Mouse (Mus musculus): ENCODE results near the gene Limch1. TPM values are rescaled to one million over a fixed set of nuclear protein-coding genes. Genes with fewer than 3 reads are reported as not detected.
A peak's percentile ranks its signal among the peaks of the same experiment; 100 is the strongest.

Limch1 gene
- total and polyA plus RNA-seq, 2 experiments from 2014 or later = 62.8 to 133 TPM

GRCm38 (mm10) chr5:66782851-66783250 lies 37.2 kb downstream of the Limch1 start:
- Histone ChIP-seq H3K27me3 (ENCODE audit: insufficient read depth, low read length) (no peaks in the 10 kb centered on the region), H3K4me3 (ENCODE audit: low read depth, low read length) (no peak overlapping the region), H3K4me2 (ENCODE audit: low read depth) (no peak overlapping the region), H3K4me1 (ENCODE audit: insufficient read depth) (no peaks in the 10 kb centered on the region), H3K9ac (no peak overlapping the region), H3K36me3 (ENCODE audit: insufficient read depth) (no peaks in the 10 kb centered on the region), H3K9me3 (ENCODE audit: low read length) (no peaks in the 10 kb centered on the region), H3K27ac (ENCODE audit: low read depth, low read length) (no peak overlapping the region)
- no peak for ATAC-seq
- WGBS = 97% methylated on average over 2 of the region's 2 CpGs
- TF ChIP-seq CTCF (IDR thresholded peaks at IDR 0.05; ENCODE audit: low read depth) = peak; percentile 28
- no peak for DNase-seq

GRCm38 (mm10) chr5:66784624-66785361 lies 39.2 kb downstream of the Limch1 start:
- H3K9ac ChIP-seq = no peak overlapping the region
- H3K4me2 ChIP-seq (ENCODE audit: low read depth) = no peak overlapping the region
- H3K27ac ChIP-seq (ENCODE audit: low read depth, low read length) = no peak overlapping the region
- no peak overlapping the region for H3K4me3 ChIP-seq (ENCODE audit: low read depth, low read length)
- H3K4me1 ChIP-seq (ENCODE audit: insufficient read depth) = no peaks in the 10 kb centered on the region
- TF ChIP-seq CTCF (IDR thresholded peaks at IDR 0.05; ENCODE audit: low read depth) = no peak
- DNase-seq (no peak), ATAC-seq (no peak)
- H3K27me3 ChIP-seq (ENCODE audit: insufficient read depth, low read length) = no peaks in the 10 kb centered on the region
- H3K9me3 ChIP-seq (ENCODE audit: low read length) = no peaks in the 10 kb centered on the region
- 76% methylated on average over 9 of the region's 9 CpGs for WGBS
- H3K36me3 ChIP-seq (ENCODE audit: insufficient read depth) = no peaks in the 10 kb centered on the region

GRCm38 (mm10) chr5:66785995-66786620 lies 40.5 kb downstream of the Limch1 start:
- 97% methylated on average over 1 of the region's 1 CpGs for WGBS
- no peak overlapping the region for H3K4me2 ChIP-seq (ENCODE audit: low read depth)
- no peaks in the 10 kb centered on the region for H3K4me1 ChIP-seq (ENCODE audit: insufficient read depth)
- ATAC-seq = no peak
- H3K4me3 ChIP-seq (ENCODE audit: low read depth, low read length) = no peak overlapping the region
- no peak overlapping the region for H3K9ac ChIP-seq
- H3K36me3 ChIP-seq (ENCODE audit: insufficient read depth) = no peaks in the 10 kb centered on the region
- no peak for TF ChIP-seq CTCF (IDR thresholded peaks at IDR 0.05; ENCODE audit: low read depth)
- H3K27ac ChIP-seq (ENCODE audit: low read depth, low read length) = no peak overlapping the region
- H3K9me3 ChIP-seq (ENCODE audit: low read length) = no peaks in the 10 kb centered on the region
- no peak for DNase-seq
- H3K27me3 ChIP-seq (ENCODE audit: insufficient read depth, low read length) = no peaks in the 10 kb centered on the region

- Histone ChIP-seq H3K9me3 (ENCODE audit: low read length) (no peaks in the 10 kb centered on the region), H3K4me1 (ENCODE audit: insufficient read depth) (no peaks in the 10 kb centered on the region), H3K4me3 (ENCODE audit: low read depth, low read length) (no peak overlapping the region), H3K36me3 (ENCODE audit: insufficient read depth) (no peaks in the 10 kb centered on the region), H3K27me3 (ENCODE audit: insufficient read depth, low read length) (no peaks in the 10 kb centered on the region), H3K9ac (no peak overlapping the region), H3K27ac (ENCODE audit: low read depth, low read length) (no peak overlapping the region), H3K4me2 (ENCODE audit: low read depth) (no peak overlapping the region)
- WGBS = 93% methylated on average over 8 of the region's 8 CpGs
- DNase-seq (no peak), ATAC-seq (no peak)
- TF ChIP-seq CTCF (IDR thresholded peaks at IDR 0.05; ENCODE audit: low read depth) = no peak
These were observed 41.0 kb downstream of the Limch1 start for GRCm38 (mm10) chr5:66786621-66787061.

- H3K4me3 ChIP-seq (ENCODE audit: low read depth, low read length) = no peak overlapping the region
- WGBS = 84% methylated on average over 3 of the region's 3 CpGs
- no peak overlapping the region for H3K27ac ChIP-seq (ENCODE audit: low read depth, low read length)
- ATAC-seq = no peak
- H3K36me3 ChIP-seq (ENCODE audit: insufficient read depth) = no peaks in the 10 kb centered on the region
- H3K4me2 ChIP-seq (ENCODE audit: low read depth) = no peak overlapping the region
- TF ChIP-seq CTCF (IDR thresholded peaks at IDR 0.05; ENCODE audit: low read depth) = no peak
- no peak overlapping the region for H3K9ac ChIP-seq
- H3K9me3 ChIP-seq (ENCODE audit: low read length) = no peaks in the 10 kb centered on the region
- H3K4me1 ChIP-seq (ENCODE audit: insufficient read depth) = no peaks in the 10 kb centered on the region
- no peaks in the 10 kb centered on the region for H3K27me3 ChIP-seq (ENCODE audit: insufficient read depth, low read length)
- DNase-seq = no peak
These were observed 43.4 kb downstream of the Limch1 start for GRCm38 (mm10) chr5:66789041-66789440.

- TF ChIP-seq CTCF (IDR thresholded peaks at IDR 0.05; ENCODE audit: low read depth) = no peak
- Histone ChIP-seq H3K9me3 (ENCODE audit: low read length) (no peaks in the 10 kb centered on the region), H3K4me1 (ENCODE audit: insufficient read depth) (no peaks in the 10 kb centered on the region), H3K27me3 (ENCODE audit: insufficient read depth, low read length) (no peaks in the 10 kb centered on the region), H3K36me3 (ENCODE audit: insufficient read depth) (no peaks in the 10 kb centered on the region), H3K4me3 (ENCODE audit: low read depth, low read length) (no peak overlapping the region), H3K4me2 (ENCODE audit: low read depth) (no peak overlapping the region), H3K27ac (ENCODE audit: low read depth, low read length) (no peak overlapping the region), H3K9ac (no peak overlapping the region)
- DNase-seq (no peak), ATAC-seq (no peak)
- WGBS = 64% methylated on average over 6 of the region's 6 CpGs
These were observed 45.5 kb downstream of the Limch1 start for GRCm38 (mm10) chr5:66791161-66791560.

- Histone ChIP-seq H3K4me1 (ENCODE audit: insufficient read depth) (0 out of 2 replicates have a peak, but pooled peaks cover 4% of the 10 kb centered on the region), H3K27ac (ENCODE audit: low read depth, low read length) (no peak overlapping the region), H3K27me3 (ENCODE audit: insufficient read depth, low read length) (no peaks in the 10 kb centered on the region), H3K4me2 (ENCODE audit: low read depth) (no peak overlapping the region), H3K36me3 (ENCODE audit: insufficient read depth) (no peaks in the 10 kb centered on the region), H3K9me3 (ENCODE audit: low read length) (no peaks in the 10 kb centered on the region), H3K9ac (no peak overlapping the region), H3K4me3 (ENCODE audit: low read depth, low read length) (no peak overlapping the region)
- TF ChIP-seq CTCF (IDR thresholded peaks at IDR 0.05; ENCODE audit: low read depth) = no peak
- 89% methylated on average over 3 of the region's 3 CpGs for WGBS
- DNase-seq (no peak), ATAC-seq (no peak)
These were observed 47.6 kb downstream of the Limch1 start for GRCm38 (mm10) chr5:66793251-66793650.
